Mouse (Mus musculus): ENCODE data around the gene Dcaf12l1. TPM values are rescaled to one million over a fixed set of nuclear protein-coding genes. Genes with fewer than 3 reads are reported as not detected.

Gene Dcaf12l1
- 5.6 TPM for polyA plus RNA-seq (2014; fragmentation: Illumina TruSeq; extraction: RNeasy Lipid Tissue Mini Kit (QIAGEN cat#74804); ENCODE audit: low read depth, low replicate concordance)

GRCm38 (mm10) chrX:44789761-44790411 lies at the start of gene Dcaf12l1:
Dcaf12l1 (minus strand) TSS chrX:44790197.

Measured in kidney, adult 10 weeks (tissue).